8 mouse cellular contexts compared by ENCODE assay signal in genomic region chr6:119341409-119341808, GRCm38 (mm10). TPM values are rescaled to one million over a fixed set of nuclear protein-coding genes. Genes with fewer than 3 reads are reported as not detected.
A peak's percentile ranks its signal among the peaks of the same experiment; 100 is the strongest.
DNase-seq lines count a peak whose midpoint lies in the region; ATAC-seq and TF ChIP-seq lines count a peak whose summit lies in the region.

No protein-coding gene starts in this region.

- peak; percentile 33 for ATAC-seq in Patski
- peak; percentile 98 for ATAC-seq in forebrain, embryonic 16.5 days

- no peak for TF ChIP-seq CTCF in Patski (IDR thresholded peaks at IDR 0.05)

- intact Hi-C loops in heart, postnatal 10 days (cut with DNase I): loop anchor here (10.0 kb wide), 2 partner anchors 417 to 697 kb away; no protein-coding TSS in a partner anchor
- intact Hi-C loops in heart, postnatal 36 days (cut with DNase I): loop anchor here (10.0 kb wide), 2 partner anchors 417 to 697 kb away; no protein-coding TSS in a partner anchor

- H3K9me3 ChIP-seq in forebrain, embryonic 16.5 days (ENCODE audit: control insufficient read depth, low read length): no peaks in the 10 kb centered on the region

- H3K9ac ChIP-seq in forebrain, embryonic 16.5 days (replicated peaks; ENCODE audit: low read depth, low read length): no peak overlapping the region

- H3K4me3 ChIP-seq in forebrain, embryonic 16.5 days (replicated peaks; ENCODE audit: low read length): no peak overlapping the region

- CTCF ChIA-PET in Patski (lab: Charles Lee): interaction anchor here (2.1 kb wide), 1 partner anchor 122 kb away, joined by 8 read pairs; no protein-coding TSS in a partner anchor

- peak; percentile 29 to 46 for DNase-seq in heart, postnatal 10 days
- DNase-seq in heart, postnatal 36 days: no peak
- no peak for DNase-seq in Patski (ENCODE audit: low read depth, low spot score)
- DNase-seq in lung, postnatal 25 days (ENCODE audit: low spot score): peak; percentile 44
- no peak for DNase-seq in urinary bladder, postnatal 4 days (ENCODE audit: low spot score in 2 of 2)
- DNase-seq in Muller cell, postnatal 12 days (ENCODE audit: inconsistent ontology term): no peak
- no peak for DNase-seq in layer of hippocampus, postnatal 36 days

- in situ Hi-C loops in Patski (cut with MboI; ENCODE audit: low pct_unique_long_range_greater_than_20kb): no loop called here

- no peak overlapping the region for H3K4me2 ChIP-seq in forebrain, embryonic 16.5 days (ENCODE audit: low read length)

- no peaks in the 10 kb centered on the region for H3K36me3 ChIP-seq in forebrain, embryonic 16.5 days (ENCODE audit: control insufficient read depth, insufficient read depth)

- H3K27me3 ChIP-seq in Patski: no peaks in the 10 kb centered on the region
- no peaks in the 10 kb centered on the region for H3K27me3 ChIP-seq in forebrain, embryonic 16.5 days (replicated peaks; ENCODE audit: control insufficient read depth, insufficient read depth, low read length)

- POLR2A ChIA-PET in Patski (lab: Charles Lee): no interaction called here

- no peak overlapping the region for H3K27ac ChIP-seq in forebrain, embryonic 16.5 days (ENCODE audit: low read length)

- H3K4me1 ChIP-seq in forebrain, embryonic 16.5 days (replicated peaks; ENCODE audit: control insufficient read depth, insufficient read depth, low read length): no peaks in the 10 kb centered on the region; the same call in 1 of the 2 replicates

RNA-seq across cellular contexts. Expression of gene Lrtm2, which starts 10.8 kb away (rescaled TPM):
- total RNA-seq in heart, postnatal 10 days (2021): not detected
- total RNA-seq in heart, postnatal 36 days (2021): under 1 TPM; 0.08 to 0.25 TPM
- 1.1 TPM for polyA plus RNA-seq in Patski (2021)
- polyA plus RNA-seq in forebrain, embryonic 16.5 days (2015; fragmentation: Nextera tagmentation; extraction: Ambion mirVana): 4.5 and 7.9 TPM in 2 replicates
- total RNA-seq in layer of hippocampus, postnatal 36 days (2021): 10 to 100 TPM; 40.4 to 42.8 TPM

Comparison
In these comparisons a context has a peak if more than half of its experiments do, and no peak if none do; other contexts are left out.
1. DNase-seq: peak in heart, postnatal 10 days (2 of 2) and lung, postnatal 25 days (single experiment); none in heart, postnatal 36 days (0 of 2), Patski (single experiment), urinary bladder, postnatal 4 days (0 of 2), Muller cell, postnatal 12 days (single experiment) and layer of hippocampus, postnatal 36 days (0 of 2).
2. RNA of gene Lrtm2, which starts 10.8 kb away (total RNA-seq): 40.4 to 42.8 TPM in layer of hippocampus, postnatal 36 days; 0.08 to 0.25 TPM in heart, postnatal 36 days and not detected in heart, postnatal 10 days; every median in the first group is over 10 times any median in the second.